Mouse (Mus musculus) urinary bladder, postnatal 36 days (tissue): ENCODE measurements around the gene Vapb.

Source experiments
- DNase-seq, 2 experiments: peaks; one replicate each; pipeline ENCODE4 v3.0.0; 2022; ENCODE audit warnings: low spot score in 2 of 2, mixed read lengths in 1 of 2

Gene Vapb

GRCm38 (mm10) chr2:173791904-173792757, 54.8 kb downstream of the Vapb start:
- DNase-seq, result no peak

GRCm38 (mm10) chr2:173794018-173794417, 56.7 kb downstream of the Vapb start:
- no peak for DNase-seq

- no peak for DNase-seq
Observed at GRCm38 (mm10) chr2:173794531-173795510, 57.5 kb downstream of the Vapb start.

DNA sequence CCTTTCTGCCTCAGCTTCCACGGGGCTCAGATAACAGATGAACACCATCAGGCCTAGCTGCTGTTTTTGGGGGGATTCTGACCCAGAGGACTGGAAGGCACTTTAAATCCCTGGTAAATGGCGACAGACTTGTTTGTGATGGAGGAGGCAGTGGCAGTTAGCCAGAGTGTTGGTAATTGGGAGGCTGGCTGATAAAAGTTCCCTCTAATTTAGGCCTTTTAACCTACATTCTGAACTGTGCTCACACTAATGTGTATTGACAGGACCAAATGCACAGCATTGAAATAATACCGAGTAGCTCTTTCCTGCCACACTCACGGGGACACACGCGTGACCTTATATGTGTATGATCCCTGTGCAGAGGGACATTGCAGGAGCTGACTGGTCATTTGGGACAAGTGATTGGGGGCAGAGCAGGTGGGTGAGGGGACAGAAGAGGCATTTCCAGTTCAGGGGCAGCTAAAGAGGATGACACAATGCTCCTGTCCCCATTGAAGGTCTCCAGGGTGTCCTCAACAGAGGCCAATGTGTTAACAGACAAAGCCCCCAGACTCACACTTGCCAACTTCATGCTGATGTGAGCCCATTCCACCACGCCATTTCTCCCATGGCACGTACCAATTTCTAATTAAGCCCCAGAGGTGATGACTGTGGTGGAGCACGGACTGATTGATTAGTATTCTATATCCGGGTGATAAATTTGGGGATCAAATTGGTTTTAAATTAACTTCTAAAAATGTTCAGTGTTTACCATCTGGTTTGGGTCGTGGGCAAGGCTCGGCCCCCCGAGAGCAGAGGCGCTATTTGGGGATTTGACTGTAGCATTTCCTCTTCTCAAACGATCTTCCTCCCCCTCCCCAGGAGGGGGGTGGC, 58.7 kb downstream of the Vapb start:
- DNase-seq, result no peak

GRCm38 (mm10) chr2:173796674-173796963, 59.3 kb downstream of the Vapb start:
- no peak for DNase-seq

GRCm38 (mm10) chr2:173799513-173799912, 62.2 kb downstream of the Vapb start:
- no peak for DNase-seq

GRCm38 (mm10) chr2:173800566-173800965, 63.3 kb downstream of the Vapb start:
- no peak for DNase-seq

- DNase-seq, result no peak
Observed at GRCm38 (mm10) chr2:173801405-173801876, 64.1 kb downstream of the Vapb start.

GRCm38 (mm10) chr2:173802176-173802575, 64.9 kb downstream of the Vapb start:
- DNase-seq, result no peak

- DNase-seq, result no peak
Observed at GRCm38 (mm10) chr2:173802956-173803355, 65.6 kb downstream of the Vapb start.

DNA sequence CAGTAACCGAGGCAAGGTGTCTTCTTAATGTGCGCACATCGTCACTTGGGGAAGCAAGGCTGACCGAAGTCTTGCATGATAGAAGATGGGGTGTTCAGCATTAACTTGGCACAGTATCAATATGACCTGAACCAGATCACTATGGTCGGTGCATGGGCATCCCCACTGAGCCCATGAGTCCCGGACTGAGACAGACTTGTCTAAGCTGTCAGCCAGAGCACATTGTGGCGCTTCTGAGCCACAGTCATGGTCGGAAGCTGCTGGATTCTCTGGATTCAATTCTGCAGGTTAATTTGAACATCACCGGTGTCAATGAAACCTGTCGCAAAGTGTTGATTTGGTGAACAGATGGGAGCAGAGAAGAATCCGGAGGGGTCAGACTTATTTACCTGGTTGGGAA, 66.5 kb downstream of the Vapb start:
- DNase-seq, result no peak

- DNase-seq, result no peak
Observed at GRCm38 (mm10) chr2:173806621-173807020, 69.3 kb downstream of the Vapb start.

GRCm38 (mm10) chr2:173808942-173809341, 71.6 kb downstream of the Vapb start:
- DNase-seq, result no peak

DNA sequence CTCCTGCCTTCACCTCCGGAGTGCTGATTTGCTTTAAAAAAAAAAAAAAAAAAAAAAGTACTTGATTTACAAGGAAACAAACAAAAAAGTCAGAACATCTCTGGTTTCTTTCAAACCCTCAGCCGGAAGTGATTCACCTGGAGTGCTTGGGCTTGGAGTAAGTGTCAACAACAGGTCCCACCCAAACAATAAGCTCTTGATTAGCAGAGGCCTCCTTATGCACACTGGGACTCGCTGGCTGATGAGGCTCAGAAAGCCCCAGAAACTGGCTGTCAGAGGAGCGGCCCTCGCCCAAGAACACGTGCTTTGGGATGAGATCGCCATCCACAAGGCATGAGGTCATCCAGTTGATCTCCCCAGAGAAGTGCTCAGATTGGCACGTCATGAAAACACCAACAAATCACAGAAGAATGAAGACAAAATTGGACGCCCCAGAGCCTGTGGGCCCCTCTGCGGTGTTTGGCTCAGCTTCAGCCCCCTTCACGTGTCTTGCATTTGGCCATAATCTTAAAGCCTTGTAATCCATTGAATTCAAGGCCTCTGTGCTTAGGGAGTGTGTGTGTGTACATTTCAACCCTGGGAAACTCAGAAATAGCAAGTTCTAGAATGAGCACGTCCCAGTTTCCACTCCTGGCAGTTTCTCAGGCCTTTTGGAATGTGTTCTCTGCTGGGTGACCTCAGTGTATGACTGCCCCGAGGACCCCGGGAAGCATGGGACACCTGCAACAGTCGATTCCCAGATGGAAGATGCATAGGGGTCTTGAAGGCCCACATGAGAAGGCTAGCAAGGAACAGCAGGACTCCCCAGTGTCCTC, 72.9 kb downstream of the Vapb start:
- DNase-seq, result peak in 1 of 2 experiments; percentile 26

- DNase-seq, result no peak
Observed at GRCm38 (mm10) chr2:173810851-173811130, 73.5 kb downstream of the Vapb start.

DNA sequence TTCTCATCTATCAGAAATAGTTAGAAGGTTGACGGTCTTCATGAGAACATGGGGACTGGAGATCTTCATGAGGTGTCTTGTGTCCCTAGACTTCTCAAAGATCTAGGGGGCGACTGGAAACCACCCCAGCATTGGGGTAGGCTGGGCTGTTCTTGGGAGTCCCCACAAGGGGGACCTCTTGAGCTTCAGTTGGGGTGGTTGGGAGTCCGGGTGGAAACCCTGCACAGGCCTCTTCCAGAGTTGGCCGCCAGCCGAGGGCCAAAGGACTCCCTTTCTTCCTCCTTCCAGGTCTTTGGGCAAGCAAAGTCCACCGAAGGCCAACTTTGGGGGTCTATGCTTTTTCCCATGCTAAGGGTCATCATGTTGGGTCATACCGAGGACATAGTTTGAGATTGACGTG, 74.5 kb downstream of the Vapb start:
- DNase-seq, result no peak

- no peak for DNase-seq
Observed at GRCm38 (mm10) chr2:173813071-173813470, 75.8 kb downstream of the Vapb start.

- no peak for DNase-seq
Observed at GRCm38 (mm10) chr2:173826287-173826686, 89.0 kb downstream of the Vapb start.

DNA sequence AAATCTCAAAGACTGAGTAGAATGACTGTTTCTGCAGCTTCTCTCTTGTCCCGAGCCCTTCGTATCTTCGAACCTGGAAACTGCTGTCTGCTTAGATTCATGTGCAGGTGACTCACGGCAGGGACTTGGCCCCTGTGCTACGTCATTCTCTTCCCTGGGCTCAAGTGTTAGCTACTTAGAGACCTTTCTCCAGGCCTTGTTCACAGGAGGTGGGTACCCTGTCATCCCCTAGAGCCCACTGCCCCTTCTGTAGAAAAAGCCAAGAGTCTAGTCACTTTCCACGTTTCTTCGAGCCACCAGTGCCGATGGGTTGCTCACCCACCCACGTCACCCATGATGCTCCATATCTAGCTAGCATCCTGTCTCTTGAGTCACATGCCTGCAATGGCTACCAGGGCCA, 89.9 kb downstream of the Vapb start:
- no peak for DNase-seq

DNA sequence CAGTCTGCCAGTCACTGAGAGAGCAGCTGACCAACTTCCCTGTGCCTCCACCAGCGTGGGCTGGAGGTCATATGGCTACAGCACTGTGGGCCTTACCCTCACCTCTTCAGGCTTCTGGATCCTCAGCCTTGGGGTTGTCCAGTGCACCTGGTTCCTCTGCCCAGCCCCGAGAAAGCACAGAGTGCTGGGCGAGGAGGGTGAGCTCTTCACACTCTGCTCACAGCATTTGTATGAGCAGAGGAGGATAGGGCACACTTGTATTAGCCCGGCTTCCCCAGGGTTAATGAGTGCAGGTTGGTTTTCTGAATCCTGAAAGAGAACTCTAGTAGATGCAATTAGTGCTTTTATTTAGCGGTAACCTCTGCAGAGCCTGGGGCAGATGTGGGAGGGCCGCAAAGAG, 90.8 kb downstream of the Vapb start:
- DNase-seq, result no peak
